Mouse (Mus musculus) T-cell, adult 2 months (primary cell): Measurements from ENCODE around the gene Cryl1.

Source experiments
- DNase-seq: peaks from one replicate; pipeline ENCODE4 v3.0.0; 2022; ENCODE audit warnings: low spot score

Gene Cryl1

DNA sequence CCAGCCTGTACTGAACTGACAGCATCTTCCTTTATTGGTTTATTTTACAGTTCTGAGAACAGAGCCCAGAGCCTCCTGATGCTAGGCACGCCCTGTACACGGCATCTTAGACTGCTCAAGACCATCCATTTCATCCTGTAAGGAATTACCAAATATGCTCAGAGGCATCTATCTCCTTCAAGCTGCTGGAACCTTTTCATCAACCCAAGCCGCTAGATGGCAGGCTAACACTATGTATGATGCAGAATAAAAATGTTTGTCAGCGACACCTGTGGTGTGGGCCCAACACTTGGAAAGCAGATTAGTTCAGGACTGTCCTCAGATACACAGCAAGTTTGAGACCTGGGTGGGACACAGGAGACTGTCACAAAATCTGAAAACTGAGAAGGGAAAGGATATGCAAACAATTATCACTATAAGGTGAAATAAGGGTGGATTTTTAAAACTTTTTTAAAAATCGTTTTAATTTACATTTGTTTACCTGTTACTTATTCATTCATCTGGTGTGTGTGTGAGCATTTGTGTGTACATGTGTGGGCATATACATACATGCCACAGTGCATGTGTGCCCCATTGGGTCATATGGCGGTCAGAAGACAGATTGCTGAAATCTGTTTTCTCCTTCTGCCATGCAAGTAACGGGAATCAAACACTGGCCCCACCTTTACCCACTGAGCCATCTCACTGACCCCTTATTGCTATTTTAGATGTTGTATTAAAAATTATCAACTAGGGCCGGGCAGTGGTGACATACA lies 25.8 kb downstream of the Cryl1 start:
- peak; percentile 72 for DNase-seq

DNA sequence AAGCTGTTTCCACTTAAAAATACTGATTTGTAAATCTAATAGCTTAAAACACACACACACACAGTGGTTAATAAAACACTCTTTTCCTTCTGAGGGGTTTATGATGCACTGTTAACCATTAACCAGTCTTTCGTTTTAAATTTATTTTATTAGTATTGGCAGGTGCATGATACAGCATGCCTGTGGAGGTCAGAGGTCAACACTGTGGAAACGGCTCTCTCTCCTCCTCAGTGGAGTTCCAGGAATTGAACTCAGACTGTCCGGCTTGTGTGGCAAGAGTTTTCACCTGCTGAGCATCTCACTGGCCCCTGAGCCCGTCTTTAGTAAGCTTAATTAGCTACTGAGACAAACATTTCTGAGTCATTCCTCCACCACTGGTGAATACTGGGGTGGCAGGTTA lies 31.0 kb downstream of the Cryl1 start:
- no peak for DNase-seq

DNA sequence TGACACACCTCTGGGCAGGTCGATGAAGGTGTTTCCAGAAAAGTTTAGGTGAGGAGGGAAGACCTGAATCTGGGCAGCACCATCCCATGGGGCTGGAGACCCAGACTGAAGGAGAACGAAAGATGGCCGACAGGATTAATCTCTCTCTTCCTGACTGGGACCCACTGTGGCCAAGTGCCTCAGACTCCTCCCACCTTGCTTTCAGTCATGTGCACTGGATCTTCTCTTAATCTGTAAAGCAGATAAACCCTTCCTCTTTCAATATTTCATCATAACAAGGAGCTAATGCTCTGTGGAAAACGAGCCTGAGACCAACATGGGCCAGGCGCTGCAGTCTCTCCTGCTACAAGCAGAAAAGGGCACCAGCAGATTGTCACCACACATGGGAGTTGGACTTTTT lies 31.6 kb downstream of the Cryl1 start:
- no peak for DNase-seq

DNA sequence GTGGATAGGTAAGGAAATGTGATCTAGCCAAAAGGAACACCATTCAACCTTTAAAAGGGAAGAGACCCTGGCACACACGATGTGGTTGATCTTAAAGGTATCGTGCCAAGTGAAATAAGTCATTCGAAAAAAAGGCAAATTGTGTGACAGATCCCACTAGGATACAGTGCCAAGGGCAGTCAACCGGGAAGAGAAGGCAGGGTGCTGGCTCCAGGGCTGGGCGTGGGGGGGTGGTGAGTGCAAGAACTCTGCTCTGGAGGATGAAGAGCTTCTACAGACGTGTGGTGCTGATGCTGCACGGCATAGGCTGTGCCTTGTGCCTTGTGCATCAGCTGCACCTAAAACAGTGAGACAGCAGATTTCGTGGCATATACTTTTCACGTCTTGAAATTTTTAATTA lies 33.0 kb downstream of the Cryl1 start:
- no peak for DNase-seq

DNA sequence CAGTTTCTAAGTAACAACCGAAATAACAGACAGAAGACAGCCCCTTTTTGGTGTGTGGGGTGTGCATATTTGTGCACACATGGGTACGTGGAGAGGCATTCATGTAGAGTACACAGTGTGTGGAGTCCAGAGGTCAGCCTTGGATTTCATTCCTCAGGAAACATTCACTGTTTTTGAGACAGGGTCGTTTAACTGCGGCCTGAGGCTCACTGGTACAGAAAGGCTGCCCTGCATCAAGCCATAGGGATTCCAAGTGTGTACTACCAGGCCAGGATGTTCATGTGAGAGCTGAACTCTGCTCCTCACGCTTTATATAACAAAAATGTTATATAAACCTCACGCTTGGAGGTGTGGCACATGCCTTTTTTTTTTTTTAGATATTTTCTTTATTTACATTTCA lies 34.5 kb downstream of the Cryl1 start:
- no peak for DNase-seq

DNA sequence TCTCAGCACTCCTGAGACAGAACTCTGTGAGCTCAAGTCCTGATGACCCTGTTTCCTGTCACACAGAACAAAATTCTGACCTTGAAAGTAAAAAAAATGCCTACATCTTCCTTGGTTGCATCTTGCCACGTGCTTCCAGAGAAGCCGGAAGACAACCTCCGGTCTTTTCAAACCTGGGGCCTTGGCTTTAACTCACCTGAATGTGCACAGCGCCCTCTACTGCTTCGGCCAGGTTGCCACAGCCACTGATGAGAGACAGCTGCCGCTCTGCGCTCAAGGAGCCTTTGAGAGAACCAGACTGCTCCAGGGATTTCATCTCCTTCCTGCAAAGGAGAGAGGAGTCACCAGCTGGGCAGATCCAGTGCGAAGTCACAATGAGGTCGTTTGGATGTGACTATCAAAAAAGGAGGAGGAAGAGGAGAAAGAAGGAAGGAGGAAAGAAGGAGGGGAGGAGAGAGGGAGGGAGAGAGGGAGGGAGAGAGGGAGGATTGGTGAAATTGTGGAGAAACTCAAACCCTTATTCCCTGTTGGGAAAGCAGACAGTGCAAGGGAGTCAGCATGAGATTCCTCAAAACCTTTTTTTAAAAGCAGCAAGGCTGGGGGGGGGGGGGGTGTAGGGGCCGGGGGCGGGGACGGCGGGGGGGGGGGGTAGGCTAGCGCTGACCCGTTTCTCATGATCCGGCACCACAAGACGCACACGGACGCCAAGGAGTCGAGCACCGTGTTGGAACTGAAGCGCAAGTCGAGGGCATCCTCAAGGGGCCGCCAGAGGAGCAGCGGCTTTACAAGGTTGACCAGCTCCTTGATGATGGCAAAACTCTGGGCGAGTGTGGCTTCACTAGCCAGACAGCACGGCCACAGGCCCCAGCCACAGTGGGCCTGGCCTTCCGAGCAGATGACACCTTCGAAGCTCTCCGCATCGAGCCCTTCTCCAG lies 35.3 kb downstream of the Cryl1 start:
- DNase-seq, result peak; percentile 53

DNA sequence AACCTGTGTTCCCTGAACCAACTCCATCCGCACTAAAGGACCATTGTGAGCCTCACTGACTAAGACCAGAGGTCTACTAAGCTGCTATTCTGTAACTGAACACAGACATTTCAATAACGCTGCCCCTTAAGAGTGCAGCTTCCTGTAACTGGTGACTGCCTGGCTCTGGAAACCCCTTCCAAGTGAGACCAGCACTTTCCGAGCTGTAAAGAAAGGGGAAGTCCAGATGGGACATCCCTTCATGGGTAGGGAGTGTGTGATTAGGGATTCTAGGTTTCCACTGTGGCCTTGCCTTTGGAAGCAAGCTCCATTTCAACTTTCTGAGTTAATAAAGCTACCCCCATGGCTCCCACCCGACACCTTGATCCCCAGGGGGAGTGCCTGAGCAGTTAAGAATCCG lies 41.3 kb downstream of the Cryl1 start:
- no peak for DNase-seq

DNA sequence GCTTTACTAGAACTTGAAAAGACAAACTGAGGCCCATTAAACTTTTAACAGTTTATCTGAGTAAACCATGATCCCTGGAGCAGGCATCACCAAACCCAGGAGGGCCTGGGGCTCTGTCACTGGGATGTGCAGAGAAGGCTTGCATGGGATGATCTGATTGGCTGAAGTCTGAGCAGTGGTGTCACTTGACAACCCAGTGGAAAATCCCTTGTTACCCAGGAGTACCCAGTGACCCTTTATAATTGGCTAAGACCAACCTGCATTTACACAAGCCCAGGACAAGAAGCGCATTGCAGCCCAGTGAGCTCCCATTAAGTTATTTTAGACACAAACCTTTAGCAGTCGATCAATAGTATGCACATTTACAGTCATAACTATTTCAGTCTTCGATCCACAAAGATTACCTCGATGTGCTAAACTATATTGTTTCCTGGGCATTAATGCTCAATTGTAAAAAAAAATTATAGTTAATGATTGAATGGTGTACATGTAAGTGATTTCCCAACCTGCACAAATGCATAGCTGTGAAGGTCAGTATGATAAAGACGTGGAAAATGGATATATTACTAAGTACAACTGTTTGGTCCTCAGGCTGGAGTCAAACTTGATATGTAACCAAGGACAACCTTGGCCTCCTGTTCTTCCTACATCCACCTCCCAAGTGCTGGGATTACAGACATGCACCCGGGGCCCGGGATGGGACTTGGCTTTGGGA lies 46.7 kb downstream of the Cryl1 start:
- no peak for DNase-seq

DNA sequence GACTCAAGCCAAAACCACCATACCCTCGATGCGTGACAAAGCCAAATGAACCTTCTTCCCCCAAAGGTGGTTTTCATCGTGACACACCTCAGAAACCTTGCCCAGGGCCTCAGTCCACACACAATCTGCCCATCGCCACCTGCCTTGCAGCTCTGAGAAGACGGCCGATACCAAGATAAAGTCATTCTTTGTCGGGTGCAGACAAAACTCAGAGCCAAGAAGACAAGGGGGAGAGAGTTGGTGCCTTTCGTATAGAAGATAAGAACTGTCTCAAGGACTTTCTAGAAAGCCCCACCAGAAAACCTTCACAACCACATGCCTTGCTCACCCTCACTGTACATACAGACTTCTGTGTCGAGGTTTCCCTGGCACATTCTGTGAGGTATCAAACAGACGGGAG lies 48.4 kb downstream of the Cryl1 start:
- DNase-seq, result no peak

DNA sequence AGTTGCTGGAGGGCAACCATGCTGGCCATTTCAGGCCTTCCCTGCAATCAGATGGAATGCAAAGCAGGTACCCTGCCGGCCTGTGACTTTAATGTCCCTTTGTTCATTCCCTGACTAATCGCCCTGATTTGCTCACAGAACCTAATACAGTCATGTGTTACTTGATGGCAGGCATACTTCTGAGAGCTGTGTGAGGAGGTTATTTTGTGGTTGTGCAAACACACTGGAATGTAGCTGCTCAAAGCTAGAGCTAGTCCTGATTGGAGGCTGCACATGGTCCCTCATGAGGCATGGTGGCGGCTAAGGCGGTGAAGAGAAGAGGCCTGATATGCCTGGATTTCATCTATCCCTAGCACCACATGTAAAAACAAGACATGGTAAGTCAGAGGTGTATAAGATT lies 50.2 kb downstream of the Cryl1 start:
- no peak for DNase-seq

DNA sequence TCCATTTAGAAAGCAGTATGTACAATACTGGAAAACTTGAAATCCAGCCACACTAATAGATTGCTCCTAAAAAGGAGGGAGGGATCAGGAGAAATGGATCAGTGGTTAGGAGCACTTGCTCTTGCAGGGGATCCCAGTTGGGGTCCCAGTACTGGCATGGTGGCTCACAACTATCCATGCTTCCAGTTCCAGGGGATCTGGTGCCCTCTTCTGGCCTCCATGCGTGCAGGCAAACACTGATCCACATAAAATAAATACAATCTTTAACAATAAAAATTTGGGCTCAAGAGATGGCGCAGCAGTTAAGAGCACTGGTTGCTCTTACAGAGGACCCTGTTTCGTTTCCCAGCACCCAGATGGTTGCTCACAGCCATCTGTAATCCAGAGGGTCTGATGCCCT lies 52.2 kb downstream of the Cryl1 start:
- no peak for DNase-seq

DNA sequence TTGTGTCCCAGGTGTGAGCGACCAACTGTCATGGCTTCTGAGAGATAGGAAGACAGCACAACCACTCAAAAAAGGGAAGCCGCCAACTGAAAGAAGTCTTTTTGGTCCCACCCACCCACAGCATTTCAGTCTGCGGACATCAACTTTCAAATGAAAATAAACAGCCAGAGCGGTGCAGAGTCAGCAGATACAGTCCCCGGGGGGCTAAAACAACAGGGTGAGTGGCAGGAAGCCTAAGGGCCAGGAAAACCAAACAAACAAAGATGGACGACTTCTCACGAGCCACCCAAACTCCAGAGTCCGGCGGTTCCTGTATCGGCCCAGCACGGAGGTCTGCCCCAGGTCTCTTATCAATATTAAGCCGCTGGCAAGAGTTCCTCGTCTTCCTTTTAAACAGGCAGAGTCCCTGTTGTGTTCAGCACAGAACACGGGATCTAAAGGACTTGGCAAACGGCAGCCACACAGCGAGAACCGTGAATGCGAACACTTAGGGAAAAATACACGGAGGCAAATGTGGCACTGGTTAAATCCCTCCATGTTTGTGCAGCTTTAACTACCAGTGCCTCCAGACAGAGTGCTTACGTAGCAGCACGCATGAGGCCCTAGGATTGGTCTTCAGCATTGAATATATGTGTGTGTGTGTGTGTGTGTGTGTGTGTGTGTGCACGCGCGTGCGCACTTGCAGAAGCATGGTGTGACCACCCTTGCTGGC lies 53.4 kb downstream of the Cryl1 start:
- DNase-seq, result peak; percentile 8

DNA sequence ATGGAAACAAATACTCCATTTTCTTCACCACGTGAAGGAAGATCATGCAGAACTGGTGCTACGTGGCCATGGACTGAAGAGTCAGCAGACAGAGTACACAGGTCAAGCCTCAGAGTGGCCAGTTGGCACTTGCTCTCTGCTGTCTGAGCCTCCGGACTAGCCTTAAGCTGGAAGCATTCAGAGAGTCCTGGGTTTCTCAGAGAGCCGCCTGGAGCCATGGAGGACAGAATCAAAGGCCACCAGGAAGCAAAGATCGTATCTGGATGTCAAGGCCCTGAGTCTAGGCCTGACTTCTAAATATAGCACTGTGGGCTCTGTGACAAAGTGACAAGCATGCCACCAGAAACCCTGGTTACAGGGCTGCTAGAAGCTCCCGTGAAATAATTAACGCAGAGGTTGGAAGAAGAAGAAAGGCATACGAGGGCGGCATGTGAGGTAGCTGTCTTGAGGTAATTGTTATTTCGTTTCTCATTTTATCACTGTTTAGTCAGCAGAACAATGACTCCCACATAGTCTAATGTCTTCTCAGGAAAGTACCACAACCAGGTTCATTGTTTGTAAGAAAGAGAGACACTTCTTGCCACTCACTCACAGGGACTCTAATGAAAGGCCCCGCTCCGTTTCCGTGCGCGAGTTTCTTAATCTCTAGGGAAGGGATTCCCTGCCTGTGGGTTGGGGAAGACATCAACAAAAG lies 55.1 kb downstream of the Cryl1 start:
- DNase-seq, result no peak

DNA sequence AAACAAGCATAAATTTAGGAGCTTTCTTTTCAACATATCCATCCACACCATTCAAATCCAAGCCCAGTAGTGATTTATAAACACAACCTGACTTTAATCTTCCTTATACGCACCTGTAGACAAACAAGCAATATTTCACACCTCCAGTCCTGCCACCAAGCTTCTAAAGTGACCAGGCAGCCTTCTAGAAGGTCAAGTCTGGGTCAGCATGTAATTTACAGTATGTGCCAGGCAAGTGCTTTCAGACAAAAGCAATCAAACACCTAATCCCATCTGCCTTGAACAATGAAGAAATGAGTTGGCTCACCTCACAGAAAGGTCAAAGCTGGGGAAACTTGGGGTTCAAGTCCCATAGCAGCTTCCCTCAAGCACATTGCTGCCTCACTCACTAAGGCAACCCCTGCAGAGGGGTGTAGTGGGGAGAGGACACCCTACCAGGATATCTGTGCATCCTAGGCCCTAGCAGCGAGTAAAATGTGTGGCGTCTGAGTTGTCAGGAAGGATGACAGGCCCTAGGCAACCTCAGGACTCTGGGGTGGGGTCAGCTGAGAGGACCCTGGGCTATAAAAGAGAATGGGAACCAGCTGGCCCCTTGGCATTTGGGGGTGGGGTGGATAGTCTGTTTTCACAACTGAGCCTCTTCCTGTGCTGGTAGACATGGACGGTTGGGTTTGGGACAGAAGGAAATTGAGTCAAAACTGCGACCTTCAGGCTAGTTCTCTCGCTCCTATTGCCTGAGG lies 55.8 kb downstream of the Cryl1 start:
- DNase-seq, result no peak

DNA sequence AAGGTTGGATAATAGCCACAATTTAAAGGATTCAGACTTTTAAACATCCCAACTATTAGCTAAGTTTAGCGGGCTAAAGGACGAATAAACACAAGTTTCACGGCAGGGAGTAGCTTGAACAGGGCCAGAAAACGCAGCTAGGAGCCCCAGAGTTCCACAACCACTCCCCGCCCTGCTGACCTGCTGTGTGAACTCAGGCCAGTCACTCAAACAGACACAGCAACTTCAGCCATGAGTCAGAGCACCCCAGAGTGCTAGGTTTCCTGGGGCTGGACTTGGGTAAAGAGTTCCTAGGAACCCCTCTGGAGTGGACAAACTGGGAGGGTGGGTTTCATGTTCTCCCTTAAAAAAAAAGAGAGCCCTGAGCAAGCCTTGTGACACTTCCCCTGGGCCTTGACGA lies 59.7 kb downstream of the Cryl1 start:
- DNase-seq, result no peak

DNA sequence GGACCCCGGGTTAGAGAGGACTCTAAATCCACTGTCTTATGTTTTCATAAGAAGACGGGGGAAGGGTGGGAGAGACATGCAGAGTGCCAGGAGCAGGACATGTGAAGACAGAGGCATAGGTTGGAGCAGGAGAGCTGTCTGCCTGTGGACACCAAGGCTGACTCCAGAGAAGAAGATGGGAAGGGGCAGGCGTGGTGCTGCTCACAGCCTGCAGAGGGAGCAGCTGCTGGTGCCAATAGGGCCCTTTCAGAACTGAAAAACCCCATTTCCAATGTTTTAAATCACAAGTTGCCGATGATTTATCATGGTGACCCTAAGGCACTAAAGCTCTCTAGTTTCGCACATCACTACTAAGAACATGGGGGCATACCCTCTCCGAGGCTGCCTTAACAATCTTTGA lies 63.5 kb downstream of the Cryl1 start:
- DNase-seq, result no peak

DNA sequence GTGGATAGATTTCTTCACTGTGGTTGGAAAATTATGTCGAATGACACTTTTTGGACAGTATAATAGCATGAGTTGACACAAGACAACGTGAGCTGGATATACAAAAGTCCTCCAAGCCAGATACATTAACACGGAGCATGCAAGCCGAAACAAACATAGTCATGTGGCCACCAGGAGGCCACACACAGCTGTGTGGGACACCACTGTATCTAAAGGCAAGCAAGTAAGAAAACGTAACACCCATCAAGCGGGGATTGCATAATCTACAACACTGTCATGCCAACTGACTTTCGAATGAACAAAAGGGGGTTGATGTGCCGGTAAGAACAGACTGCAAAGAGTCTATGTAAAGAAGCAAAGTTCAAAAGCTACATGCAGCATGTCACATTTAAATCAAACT lies 65.8 kb downstream of the Cryl1 start:
- DNase-seq, result no peak

DNA sequence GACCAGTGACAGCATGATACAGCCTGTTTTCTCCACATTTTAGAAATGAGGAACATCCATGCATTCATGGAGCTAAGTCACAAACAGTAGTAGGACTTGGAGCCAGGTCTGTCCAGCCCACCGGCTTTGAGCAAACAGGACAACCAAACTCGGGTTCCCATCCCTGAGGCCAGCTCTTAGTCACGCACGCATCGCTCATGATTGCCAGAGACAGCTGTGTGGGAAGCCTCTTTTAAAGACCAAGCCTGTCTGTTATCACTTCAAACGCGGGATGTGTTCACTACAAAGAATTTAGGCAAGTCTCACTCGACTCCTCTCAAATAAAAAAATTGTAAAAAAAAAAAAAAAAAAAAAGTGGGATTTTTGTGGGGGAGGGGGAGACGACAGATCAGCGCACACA lies 67.2 kb downstream of the Cryl1 start:
- no peak for DNase-seq

DNA sequence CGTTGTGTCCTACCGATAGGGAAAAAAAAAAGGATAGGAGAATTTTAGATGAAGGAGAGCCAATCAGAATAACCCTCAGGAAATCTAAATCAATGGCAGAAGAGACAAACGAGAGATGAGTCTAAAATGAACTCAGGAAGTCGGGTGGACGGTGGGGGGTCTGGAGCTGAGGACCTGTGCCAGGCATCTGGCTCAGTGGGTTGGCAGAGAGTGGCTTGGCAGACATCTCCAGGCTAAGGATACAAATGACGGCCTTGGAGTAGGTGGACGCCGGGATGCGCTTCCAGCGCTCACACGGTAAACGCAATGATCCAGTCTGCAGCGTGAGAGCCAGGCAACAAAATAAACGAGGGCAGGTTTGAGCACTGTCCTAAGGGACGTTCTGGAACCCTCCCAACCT lies 68.7 kb downstream of the Cryl1 start:
- no peak for DNase-seq

DNA sequence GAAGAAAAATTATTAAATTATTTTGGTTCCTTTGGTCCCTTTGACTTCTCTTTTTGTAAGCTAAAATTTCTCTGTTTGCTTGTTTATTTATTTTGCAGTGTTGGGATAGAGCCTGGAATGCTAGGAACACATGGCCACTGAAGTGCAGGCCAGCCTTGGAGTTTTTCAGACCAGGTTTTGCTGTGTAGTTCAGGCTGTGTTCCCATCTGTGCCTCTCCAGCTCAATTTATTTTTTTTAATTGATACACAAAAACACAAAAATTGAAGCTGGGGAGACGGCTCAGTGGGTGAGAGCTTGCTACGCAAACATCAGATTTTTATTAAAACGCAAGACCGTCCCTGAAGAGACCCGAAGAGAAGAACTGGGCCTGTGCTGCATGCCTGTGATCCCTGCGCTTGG lies 71.6 kb downstream of the Cryl1 start:
- no peak for DNase-seq

DNA sequence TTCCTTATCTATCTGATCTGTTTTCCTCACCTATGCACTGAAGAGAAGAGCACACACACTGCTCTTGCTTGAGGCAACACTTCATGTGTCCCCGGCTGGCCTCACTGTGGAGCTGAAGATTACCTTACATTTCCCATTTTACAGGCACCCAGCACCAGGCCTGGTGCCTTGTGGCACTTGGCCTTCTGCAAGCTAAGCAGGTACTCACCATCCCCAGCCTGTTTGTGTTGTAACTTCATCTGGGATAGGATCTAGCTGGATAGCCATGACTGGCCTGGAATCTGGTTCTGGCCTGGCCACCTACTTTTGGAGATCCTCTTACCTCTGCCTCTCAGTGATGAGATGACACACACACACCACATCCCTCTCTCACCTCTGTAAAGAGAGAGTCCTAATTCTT lies 79.5 kb downstream of the Cryl1 start:
- no peak for DNase-seq
